Mouse (Mus musculus): ENCODE data around the gene Gm11563.
"Not testable (repeated sequence)": the region's sequence is repeated elsewhere in the genome, so short reads cannot be mapped to it uniquely, and the experiment has no call there.

Gm11563 gene

GRCm38 (mm10) chr11:99658467-99659010 is at the start of gene Gm11563:
Gene Gm11563 (minus strand): TSS chr11:99658960.
- DNase-seq (ENCODE audit: low spot score) = not testable (repeated sequence)

- no peak for DNase-seq (ENCODE audit: low spot score)
These were observed 31.7 kb upstream of the Gm11563 start, which contains the start of gene Gm14190 for GRCm38 (mm10) chr11:99690463-99690862. Gene Gm14190 (minus strand): TSS chr11:99690740.

DNA sequence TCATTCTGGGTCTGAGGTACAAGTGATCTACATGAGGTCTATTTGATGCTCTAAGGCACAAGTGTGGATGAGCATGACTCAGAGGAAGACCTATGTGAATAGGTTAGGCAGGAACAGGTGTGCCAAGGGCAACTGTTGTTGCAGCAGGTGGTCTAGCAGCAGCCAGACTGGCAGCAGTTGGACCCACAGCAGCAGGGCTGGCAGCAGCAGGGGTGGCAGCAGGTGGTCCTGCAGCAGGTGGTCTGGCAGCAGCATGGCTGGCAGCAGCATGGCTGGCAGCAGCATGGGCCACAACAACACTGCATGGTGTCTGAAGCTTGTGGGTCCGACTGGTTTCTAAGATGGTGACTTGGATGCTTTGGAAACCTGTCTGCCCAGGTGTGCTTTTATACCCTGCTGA is 26.5 kb upstream of the Gm11563 start:
- DNase-seq (ENCODE audit: low spot score) = not testable (repeated sequence)

DNA sequence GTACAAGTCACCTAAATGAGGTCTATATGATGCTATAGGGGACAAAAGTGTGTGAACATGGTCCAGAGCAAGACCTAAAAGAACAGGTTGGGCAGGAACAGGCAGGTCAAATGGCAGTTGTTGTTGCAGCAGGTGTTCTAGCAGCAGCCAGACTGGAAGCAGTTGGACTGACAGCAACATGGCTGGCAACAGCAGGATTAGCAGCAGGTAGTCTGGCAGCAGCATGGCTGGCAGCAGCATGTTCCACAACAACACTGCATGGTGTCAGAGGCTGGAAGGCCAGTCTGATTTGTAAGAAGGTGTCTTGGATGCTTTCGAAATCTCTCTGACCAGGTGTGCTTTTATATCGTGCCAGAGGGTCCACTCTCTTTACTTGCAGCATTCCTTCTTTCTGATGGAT is 24.7 kb upstream of the Gm11563 start:
- no peak for DNase-seq (ENCODE audit: low spot score)

- DNase-seq (ENCODE audit: low spot score) = no peak
These were observed 7.1 kb upstream of the Gm11563 start, which contains the start of gene Krtap4-6 for GRCm38 (mm10) chr11:99665860-99666259. Gene Krtap4-6 (minus strand): TSS chr11:99665960.

DNA sequence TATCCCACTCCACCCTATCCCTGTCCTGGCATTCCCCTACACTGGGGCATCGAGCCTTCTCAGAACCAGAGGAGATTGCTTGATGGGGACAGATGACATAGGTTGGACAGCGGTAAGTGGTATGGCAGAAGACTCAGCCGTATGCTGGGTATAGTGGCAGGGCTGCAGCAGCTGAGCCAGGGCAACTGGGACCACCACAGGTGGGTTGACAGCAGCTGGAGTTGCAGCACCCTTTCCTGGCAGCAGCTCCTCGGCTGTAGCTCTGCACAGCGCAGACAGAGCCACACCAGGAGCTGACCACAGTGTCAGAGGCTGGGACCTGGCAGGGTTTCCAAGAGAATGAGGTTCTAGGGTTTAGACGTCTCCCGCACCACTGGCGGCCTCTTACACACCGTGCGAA is 4.0 kb upstream of the Gm11563 start:
- DNase-seq (ENCODE audit: low spot score) = no peak

GRCm38 (mm10) chr11:99659256-99659655 is 496 bp upstream of the Gm11563 start:
- no peak for DNase-seq (ENCODE audit: low spot score)

DNA sequence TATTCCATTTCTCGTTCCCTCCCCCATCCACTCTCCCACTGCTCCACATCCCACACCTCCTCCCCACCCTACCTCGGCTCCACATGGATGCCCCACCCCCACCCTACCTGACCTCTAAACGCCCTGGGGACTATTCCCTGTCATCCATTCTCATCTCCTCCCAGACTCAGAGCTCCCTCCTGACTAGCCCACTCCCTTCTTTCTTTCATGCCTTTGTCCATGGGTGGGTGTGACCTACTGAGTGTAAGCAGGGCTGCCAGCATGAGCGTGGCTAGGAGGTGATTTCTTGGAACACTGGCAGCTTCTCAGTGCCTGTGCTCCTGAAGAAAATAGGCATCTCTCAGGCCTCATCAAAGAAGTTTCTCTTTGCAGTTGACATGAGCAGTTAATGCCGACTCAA is 1.7 kb downstream of the Gm11563 start:
- no peak for DNase-seq (ENCODE audit: low spot score)

DNA sequence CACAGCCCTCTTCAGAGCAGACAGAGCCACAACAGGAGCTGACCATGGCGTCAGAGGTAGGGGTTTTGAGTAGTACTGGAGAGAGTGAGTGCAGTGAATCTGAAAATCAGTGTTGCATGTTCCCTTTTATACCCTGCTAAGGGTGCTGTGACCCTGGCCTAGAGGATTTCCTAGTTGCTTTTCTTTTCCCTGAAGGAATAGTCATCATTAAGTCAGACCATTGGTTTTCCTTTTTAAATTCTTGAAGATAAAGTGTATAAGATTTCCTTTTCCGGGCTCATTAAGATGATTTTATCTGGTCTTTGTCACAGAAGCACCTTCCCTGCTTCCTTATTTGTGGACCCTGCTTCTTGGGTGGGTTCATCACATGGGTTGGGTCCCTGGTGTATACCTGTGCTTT is 8.6 kb downstream of the Gm11563 start, which contains the start of gene Gm11555:
Gm11555 (minus strand) TSS at position 101 of the 400 bp plus-strand sequence.
- no peak for DNase-seq (ENCODE audit: low spot score)

GRCm38 (mm10) chr11:99646444-99646843 is 12.3 kb downstream of the Gm11563 start:
- no peak for DNase-seq (ENCODE audit: low spot score)

DNA sequence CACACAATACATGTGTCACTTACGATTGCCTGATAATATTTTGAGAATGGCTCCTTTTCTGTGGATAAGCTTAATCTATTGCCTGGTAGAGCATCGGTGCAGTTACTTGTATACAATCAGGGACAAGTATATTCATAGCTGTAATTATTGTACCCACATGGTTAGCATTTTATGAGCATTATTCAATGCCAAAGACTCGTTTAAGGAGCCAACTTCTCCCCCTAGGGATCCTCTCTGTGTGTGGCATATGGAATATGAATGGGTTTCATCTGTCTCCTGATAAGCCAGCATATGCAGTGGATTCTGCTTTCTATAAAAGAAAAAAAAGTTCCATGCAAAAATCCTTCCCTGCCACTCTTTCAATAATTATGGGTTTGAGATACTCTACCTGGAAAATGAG is 14.4 kb downstream of the Gm11563 start:
- no peak for DNase-seq (ENCODE audit: low spot score)

DNA sequence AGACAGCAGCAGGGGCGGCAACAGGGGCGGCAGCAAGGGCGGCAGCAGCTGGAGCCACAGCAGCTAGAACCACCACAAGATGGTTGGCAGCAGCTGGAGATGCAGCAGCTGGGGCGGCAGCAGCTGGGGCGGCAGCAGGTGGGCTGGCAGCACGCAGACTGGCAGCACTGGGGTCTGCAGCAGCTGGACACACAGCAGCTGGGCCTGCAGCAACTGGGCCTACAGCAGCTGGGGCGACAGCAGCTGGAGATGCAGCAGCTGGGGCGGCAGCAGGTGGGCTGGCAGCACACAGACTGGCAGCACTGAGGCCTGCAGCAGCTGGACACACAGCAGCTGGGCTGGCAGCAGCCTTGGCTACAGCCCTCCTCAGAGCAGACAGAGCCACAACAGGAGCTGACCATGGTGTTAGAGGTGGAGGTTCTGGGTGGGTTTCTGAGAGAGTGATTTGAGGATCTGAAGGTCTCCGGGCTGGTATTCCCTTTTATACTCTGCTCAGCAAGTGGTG is 15.1 kb downstream of the Gm11563 start, which contains the start of gene Krtap4-7:
Krtap4-7 (minus strand) TSS at position 455 of the 505 bp plus-strand sequence.
- not testable (repeated sequence) for DNase-seq (ENCODE audit: low spot score)

- no peak for DNase-seq (ENCODE audit: low spot score)
These were observed 17.8 kb downstream of the Gm11563 start for GRCm38 (mm10) chr11:99640926-99641325.

DNA sequence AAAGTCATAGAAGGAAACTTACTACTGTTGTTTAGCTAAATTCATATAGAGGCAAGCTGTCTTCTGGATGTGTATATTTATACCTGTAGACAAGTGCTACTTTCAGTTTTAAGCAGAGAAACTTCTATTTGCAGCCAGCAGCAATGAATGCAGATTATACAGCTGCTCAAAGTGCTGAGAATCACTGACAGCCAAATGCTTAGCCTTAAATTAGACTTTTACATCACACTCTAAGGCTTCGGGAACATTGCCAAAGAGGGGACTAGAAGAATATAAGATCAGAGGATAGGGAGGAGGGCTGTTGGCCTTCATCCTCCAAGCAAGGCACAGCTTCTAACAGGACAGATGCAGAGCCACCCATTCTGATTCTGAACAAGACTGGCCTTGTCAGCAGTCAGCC is 21.7 kb downstream of the Gm11563 start:
- DNase-seq (ENCODE audit: low spot score) = no peak

GRCm38 (mm10) chr11:99634653-99635134 is 24.1 kb downstream of the Gm11563 start, which contains the start of gene Krtap4-2:
Gene Krtap4-2 (minus strand): TSS chr11:99635084.
- DNase-seq (ENCODE audit: low spot score) = no peak

- DNase-seq (ENCODE audit: low spot score) = no peak
These were observed 25.5 kb downstream of the Gm11563 start for GRCm38 (mm10) chr11:99633293-99633692.

GRCm38 (mm10) chr11:99630890-99631289 is 27.9 kb downstream of the Gm11563 start:
- no peak for DNase-seq (ENCODE audit: low spot score)

DNA sequence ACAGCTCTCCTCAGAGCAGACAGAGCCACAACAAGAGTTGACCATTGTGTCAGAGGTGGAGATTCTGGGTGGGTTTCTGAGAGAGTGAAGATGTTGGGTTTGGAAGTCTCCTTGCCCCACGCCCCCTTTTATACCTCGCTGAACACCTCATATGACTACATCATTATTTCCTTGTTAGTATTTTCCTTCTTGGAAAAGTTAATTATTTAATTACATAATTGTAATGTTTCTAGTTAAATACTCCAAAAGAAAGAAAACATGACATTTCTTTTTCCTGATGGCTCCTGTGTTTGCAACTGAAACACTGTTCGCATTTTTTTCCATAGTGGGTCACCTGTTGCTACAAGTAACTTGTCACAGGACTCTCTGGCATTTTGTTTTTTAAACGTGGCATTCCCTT is 30.6 kb downstream of the Gm11563 start, which contains the start of gene Krtap4-1:
Krtap4-1 (minus strand) TSS at position 101 of the 400 bp plus-strand sequence.
- no peak for DNase-seq (ENCODE audit: low spot score)

DNA sequence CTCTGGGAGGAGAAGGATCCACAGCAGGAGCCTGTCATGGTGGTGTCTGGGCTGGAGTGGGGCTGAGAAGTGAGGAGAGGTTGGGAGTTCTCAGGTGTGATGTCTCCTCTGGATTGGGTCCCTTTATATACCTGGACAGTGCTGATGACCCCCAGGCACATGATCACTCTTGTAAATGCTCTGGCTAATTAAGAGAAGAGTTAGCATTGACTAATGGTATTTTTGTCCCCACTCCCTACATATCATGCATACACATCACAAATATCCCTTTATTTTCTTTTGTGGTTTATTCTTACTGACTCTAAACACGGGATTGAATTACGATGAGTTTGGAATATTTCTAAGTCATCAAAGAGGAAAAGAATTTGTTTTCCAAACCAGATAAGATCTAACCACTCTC is 38.4 kb downstream of the Gm11563 start, which contains the start of gene Gm11562:
Gm11562 (minus strand) TSS at position 101 of the 400 bp plus-strand sequence.
- no peak for DNase-seq (ENCODE audit: low spot score)

DNA sequence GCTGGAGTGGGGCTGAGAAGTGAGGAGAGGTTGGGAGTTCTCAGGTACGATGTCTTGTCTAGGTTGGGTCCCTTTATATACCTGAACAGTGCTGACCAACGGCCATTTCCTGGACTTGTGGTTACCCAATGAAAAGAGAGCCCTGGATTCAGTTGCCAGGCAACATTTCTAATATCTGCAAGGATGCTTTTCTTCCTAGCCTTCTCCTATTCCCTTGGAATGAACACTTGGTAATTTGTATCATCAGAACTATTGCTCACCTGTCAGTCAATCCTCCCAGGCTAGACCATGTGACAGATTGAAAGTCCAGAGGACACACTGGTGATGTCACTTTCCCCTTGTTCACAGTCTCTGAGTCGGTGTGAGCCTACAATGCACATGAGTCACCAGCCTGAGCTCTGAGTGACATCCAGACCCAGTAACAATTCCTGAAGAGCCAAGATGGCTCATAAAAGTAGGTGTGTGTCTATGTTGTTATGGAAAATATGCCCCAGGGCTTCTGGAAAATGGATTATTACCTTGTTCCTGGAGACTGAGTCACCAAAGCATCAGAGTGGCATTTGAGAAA is 43.9 kb downstream of the Gm11563 start, which contains the start of gene Krtap2-4:
Krtap2-4 (minus strand) TSS at position 51 of the 568 bp plus-strand sequence.
- no peak for DNase-seq (ENCODE audit: low spot score)

GRCm38 (mm10) chr11:99610089-99610488 is 48.7 kb downstream of the Gm11563 start, which contains the start of gene Gm11937:
Gene Gm11937 (minus strand): TSS chr11:99610189.
- not testable (repeated sequence) for DNase-seq (ENCODE audit: low spot score)

GRCm38 (mm10) chr11:99609126-99609525 is 49.6 kb downstream of the Gm11563 start:
- DNase-seq (ENCODE audit: low spot score) = no peak
